In the genomic region with DNA sequence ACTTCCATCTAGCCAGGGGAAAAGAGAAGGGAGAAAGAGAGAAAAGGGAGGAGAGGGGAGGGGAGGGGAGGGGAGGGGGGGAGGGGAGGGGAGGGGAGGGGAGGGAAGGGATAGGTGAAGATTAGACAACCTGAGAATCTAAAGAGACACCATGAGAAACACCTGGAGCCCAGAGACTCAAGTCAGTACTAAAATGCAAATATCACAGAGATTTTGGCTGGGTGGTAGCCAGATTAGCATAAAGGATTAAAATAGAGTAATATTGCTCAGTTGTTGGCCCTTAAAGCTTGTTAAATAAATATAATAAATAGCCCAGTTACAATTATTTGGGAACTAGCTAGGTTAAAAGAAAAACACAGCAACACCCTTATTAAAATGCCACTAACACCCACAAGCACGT, we compare ENCODE assay signal across 14 mouse cellular contexts. TPM values are rescaled to one million over a fixed set of nuclear protein-coding genes. Genes with fewer than 3 reads are reported as not detected.
DNase-seq lines count a peak whose midpoint lies in the region; ATAC-seq lines count a peak whose summit lies in the region.
"Had no signal": no experiment of that assay in that cellular context is flagged by ENCODE, and none has a peak within 500 bp of the region (broad histone marks: within the 10 kb centered on the region; RNA-seq: fewer than 3 reads in every experiment).

No protein-coding gene starts in this region.

- DNase-seq in midbrain, embryonic 11.5 days (ENCODE audit: low spot score, missing footprints) = no peak
- DNase-seq in forebrain, embryonic 14.5 days (ENCODE audit: low spot score) = no peak
- DNase-seq in gastrocnemius, postnatal 4 days (ENCODE audit: low spot score in 2 of 2) = no peak
- no peak for DNase-seq in urinary bladder, postnatal 25 days (ENCODE audit: low spot score)
- DNase-seq: adrenal gland, postnatal 36 days; cerebellum, adult 18-20 months; heart, postnatal 10 days; kidney, adult 18-20 months; retina, postnatal 1 day; thymus, postnatal 14 days had no signal

- H3K9ac ChIP-seq in hindbrain, embryonic 12.5 days = no peak overlapping the region
- no peak overlapping the region for H3K9ac ChIP-seq in hindbrain, embryonic 16.5 days (ENCODE audit: low read depth, low read length)
- no peak overlapping the region for H3K9ac ChIP-seq in midbrain, embryonic 12.5 days (replicated peaks)
- H3K9ac ChIP-seq in midbrain, embryonic 11.5 days (ENCODE audit: low read length) = no peak overlapping the region
- H3K9ac ChIP-seq in forebrain, embryonic 14.5 days (ENCODE audit: low read length) = no peak overlapping the region

- WGBS in hindbrain, embryonic 12.5 days = 84% methylated on average over 1 of the region's 1 CpGs
- 89% methylated on average over 1 of the region's 1 CpGs for WGBS in hindbrain, embryonic 16.5 days
- 87% methylated on average over 1 of the region's 1 CpGs for WGBS in midbrain, embryonic 12.5 days
- 94% methylated on average over 1 of the region's 1 CpGs for WGBS in midbrain, embryonic 11.5 days
- 66% methylated on average over 1 of the region's 1 CpGs for WGBS in forebrain, embryonic 14.5 days
- WGBS in macrophage (ENCODE audit: missing documents) = 91% methylated on average over 1 of the region's 1 CpGs

- H3K27me3 ChIP-seq in hindbrain, embryonic 12.5 days = no peaks in the 10 kb centered on the region
- no peaks in the 10 kb centered on the region for H3K27me3 ChIP-seq in hindbrain, embryonic 16.5 days (replicated peaks; ENCODE audit: control insufficient read depth, insufficient read depth, low read length)
- H3K27me3 ChIP-seq in midbrain, embryonic 12.5 days = no peaks in the 10 kb centered on the region
- no peaks in the 10 kb centered on the region for H3K27me3 ChIP-seq in midbrain, embryonic 11.5 days (ENCODE audit: control insufficient read depth, insufficient read depth, low read length)
- no peaks in the 10 kb centered on the region for H3K27me3 ChIP-seq in forebrain, embryonic 14.5 days (replicated peaks; ENCODE audit: control insufficient read depth, insufficient read depth, low read length)

- no peak for ATAC-seq in hindbrain, embryonic 12.5 days (ENCODE audit: low FRiP score)
- no peak for ATAC-seq in hindbrain, embryonic 16.5 days
- no peak for ATAC-seq in midbrain, embryonic 12.5 days (ENCODE audit: low FRiP score, low read depth)
- ATAC-seq in midbrain, embryonic 11.5 days (ENCODE audit: low FRiP score) = no peak
- no peak for ATAC-seq in forebrain, embryonic 14.5 days

- peak overlapping the region; percentile 93; the same call in 1 of the 2 replicates for H3K4me2 ChIP-seq in hindbrain, embryonic 12.5 days (replicated peaks)
- no peak overlapping the region for H3K4me2 ChIP-seq in hindbrain, embryonic 16.5 days (ENCODE audit: low read length)
- H3K4me2 ChIP-seq in midbrain, embryonic 12.5 days (replicated peaks) = peak overlapping the region; percentile 81; the same call in 1 of the 2 replicates
- H3K4me2 ChIP-seq in midbrain, embryonic 11.5 days = no peak overlapping the region
- peak overlapping the region; percentile 78 for H3K4me2 ChIP-seq in forebrain, embryonic 14.5 days (ENCODE audit: low read length)

- H3K79me2 ChIP-seq in macrophage (ENCODE audit: inconsistent target) = peaks cover 83% of the 10 kb centered on the region

- no peak overlapping the region for H3K27ac ChIP-seq in hindbrain, embryonic 12.5 days
- no peak overlapping the region for H3K27ac ChIP-seq in hindbrain, embryonic 16.5 days (ENCODE audit: low read depth, low read length)
- no peak overlapping the region for H3K27ac ChIP-seq in midbrain, embryonic 12.5 days (replicated peaks)
- H3K27ac ChIP-seq in midbrain, embryonic 11.5 days (ENCODE audit: low read depth, low read length) = no peak overlapping the region
- H3K27ac ChIP-seq in forebrain, embryonic 14.5 days (ENCODE audit: low read depth, low read length) = no peak overlapping the region
- H3K27ac ChIP-seq in macrophage = peak overlapping the region; percentile 22

- H3K4me1 ChIP-seq in hindbrain, embryonic 12.5 days = peaks cover 24% of the 10 kb centered on the region
- peaks cover 6% of the 10 kb centered on the region for H3K4me1 ChIP-seq in hindbrain, embryonic 16.5 days (ENCODE audit: control insufficient read depth, insufficient read depth, low read depth, low read length)
- H3K4me1 ChIP-seq in midbrain, embryonic 12.5 days = peaks cover 29% of the 10 kb centered on the region
- H3K4me1 ChIP-seq in midbrain, embryonic 11.5 days (ENCODE audit: control insufficient read depth, insufficient read depth, low read length) = peaks cover 6% of the 10 kb centered on the region; the same call in 1 of the 2 replicates
- H3K4me1 ChIP-seq in forebrain, embryonic 14.5 days (ENCODE audit: control insufficient read depth, insufficient read depth, low read length) = peaks cover 14% of the 10 kb centered on the region; the same call in 1 of the 2 replicates

- H3K4me3 ChIP-seq in hindbrain, embryonic 12.5 days = no peak overlapping the region
- no peak overlapping the region for H3K4me3 ChIP-seq in hindbrain, embryonic 16.5 days (ENCODE audit: low read length)
- H3K4me3 ChIP-seq in midbrain, embryonic 12.5 days = no peak overlapping the region
- no peak overlapping the region for H3K4me3 ChIP-seq in midbrain, embryonic 11.5 days (ENCODE audit: low read depth, low read length)
- 0 out of 2 replicates have a peak overlapping the region, but pooled peaks have one; percentile 82 for H3K4me3 ChIP-seq in forebrain, embryonic 14.5 days (ENCODE audit: low read depth, low read length)
- peak overlapping the region; percentile 87; the same call in 1 of the 2 replicates for H3K4me3 ChIP-seq in macrophage (ENCODE audit: inconsistent target)

- H3K36me3 ChIP-seq in hindbrain, embryonic 12.5 days = peaks cover 15% of the 10 kb centered on the region
- H3K36me3 ChIP-seq in hindbrain, embryonic 16.5 days (ENCODE audit: control insufficient read depth, insufficient read depth, low read length) = no peaks in the 10 kb centered on the region
- H3K36me3 ChIP-seq in midbrain, embryonic 12.5 days = peaks cover 27% of the 10 kb centered on the region
- peaks cover 3% of the 10 kb centered on the region; the same call in 1 of the 2 replicates for H3K36me3 ChIP-seq in midbrain, embryonic 11.5 days (ENCODE audit: control insufficient read depth, insufficient read depth, low read length)
- peaks cover 18% of the 10 kb centered on the region for H3K36me3 ChIP-seq in forebrain, embryonic 14.5 days (ENCODE audit: control insufficient read depth, insufficient read depth, low read length)
- no peaks in the 10 kb centered on the region for H3K36me3 ChIP-seq in macrophage (ENCODE audit: inconsistent target)

- H3K9me3 ChIP-seq in hindbrain, embryonic 12.5 days (replicated peaks) = no peaks in the 10 kb centered on the region
- H3K9me3 ChIP-seq in hindbrain, embryonic 16.5 days (ENCODE audit: control insufficient read depth, low read length) = no peaks in the 10 kb centered on the region
- H3K9me3 ChIP-seq in midbrain, embryonic 12.5 days = no peaks in the 10 kb centered on the region
- H3K9me3 ChIP-seq in midbrain, embryonic 11.5 days (ENCODE audit: control insufficient read depth, low read length) = no peaks in the 10 kb centered on the region
- H3K9me3 ChIP-seq in forebrain, embryonic 14.5 days (replicated peaks; ENCODE audit: control insufficient read depth, low read length) = no peaks in the 10 kb centered on the region

RNA-seq across cellular contexts. Expression of gene Mki67, which starts 3.6 kb away (rescaled TPM):
- 36.0 and 37.0 TPM in 2 replicates for polyA plus RNA-seq in hindbrain, embryonic 12.5 days (2016; fragmentation: Nextera tagmentation; extraction: Ambion mirVana)
- polyA plus RNA-seq in hindbrain, embryonic 16.5 days (2015; fragmentation: Nextera tagmentation; extraction: Ambion mirVana) = 5.6 and 6.4 TPM in 2 replicates
- polyA plus RNA-seq in midbrain, embryonic 12.5 days (2016; fragmentation: Nextera tagmentation; extraction: Ambion mirVana) = 50.9 and 54.9 TPM in 2 replicates
- 62.2 and 64.4 TPM in 2 replicates for polyA plus RNA-seq in midbrain, embryonic 11.5 days (2014; fragmentation: Nextera tagmentation; extraction: Ambion mirVana)
- polyA plus RNA-seq in forebrain, embryonic 14.5 days (2014; fragmentation: Nextera tagmentation; extraction: Ambion mirVana) = 22.9 and 28.8 TPM in 2 replicates
- total RNA-seq in macrophage (2018; cell fraction: chromatin; rRNA removed) = 100 to 1,000 TPM in 14 of 26 experiments, 10 to 100 TPM in 12; 20.5 to 572 (median 122) TPM
- 100 to 1,000 TPM in 1 of 26 experiments, 10 to 100 TPM in 22, 1 to 10 TPM in 3; 8.8 to 101 (median 19.2) TPM for total RNA-seq in macrophage (2018; cell fraction: cytosol; rRNA removed)
- total RNA-seq in macrophage (2018; cell fraction: nucleus; rRNA removed) = 100 to 1,000 TPM in 14 of 26 experiments, 10 to 100 TPM in 12; 13.1 to 253 (median 111) TPM
- polyA plus RNA-seq in macrophage (2018) = 4.2 to 24.2 TPM (median 17.5 TPM) in 3 replicates
- 10 to 100 TPM; 61.5 to 67.8 TPM for total RNA-seq in gastrocnemius, postnatal 4 days (2021)

Comparison
In these comparisons a context has a peak if more than half of its experiments do, and no peak if none do; other contexts are left out.
1. H3K4me2 ChIP-seq: peak in hindbrain, embryonic 12.5 days (single experiment), midbrain, embryonic 12.5 days (single experiment) and forebrain, embryonic 14.5 days (single experiment); none in hindbrain, embryonic 16.5 days (single experiment) and midbrain, embryonic 11.5 days (single experiment).
2. H3K4me3 ChIP-seq: peak in forebrain, embryonic 14.5 days (single experiment) and macrophage (single experiment); none in hindbrain, embryonic 12.5 days (single experiment), hindbrain, embryonic 16.5 days (single experiment), midbrain, embryonic 12.5 days (single experiment) and midbrain, embryonic 11.5 days (single experiment).